Mouse (Mus musculus): ENCODE data around the gene Acss2.
"Not testable (repeated sequence)": the region's sequence is repeated elsewhere in the genome, so short reads cannot be mapped to it uniquely, and the experiment has no call there.

Acss2 gene

GRCm38 (mm10) chr2:155592137-155592853, 74.5 kb downstream of the Acss2 start, which contains the start of gene Gss:
Gene Gss, minus strand, starts transcription at chr2:155592810.
- no peaks in the 10 kb centered on the region for H3K27me3 ChIP-seq (ENCODE audit: control insufficient read depth, insufficient read depth, low read length, poor library complexity, severe bottlenecking)
- DNase-seq (ENCODE audit: low read depth, low spot score): peak; percentile 93

GRCm38 (mm10) chr2:155592854-155593283, 75.1 kb downstream of the Acss2 start:
- Histone ChIP-seq H3K36me3 (ENCODE audit: control insufficient read depth, insufficient read depth, low read length, poor library complexity, severe bottlenecking) (no peaks in the 10 kb centered on the region), H3K27me3 (ENCODE audit: control insufficient read depth, insufficient read depth, low read length, poor library complexity, severe bottlenecking) (no peaks in the 10 kb centered on the region)
- DNase-seq (ENCODE audit: low read depth, low spot score): no peak

More at GRCm38 (mm10) chr2:155592137-155592853, 74.5 kb downstream of the Acss2 start, which contains the start of gene Gss:
- no peaks in the 10 kb centered on the region for H3K36me3 ChIP-seq (ENCODE audit: control insufficient read depth, insufficient read depth, low read length, poor library complexity, severe bottlenecking)

GRCm38 (mm10) chr2:155595516-155595915, 77.8 kb downstream of the Acss2 start:
- Histone ChIP-seq H3K27me3 (ENCODE audit: control insufficient read depth, insufficient read depth, low read length, poor library complexity, severe bottlenecking) (no peaks in the 10 kb centered on the region), H3K36me3 (ENCODE audit: control insufficient read depth, insufficient read depth, low read length, poor library complexity, severe bottlenecking) (no peaks in the 10 kb centered on the region)
- DNase-seq (ENCODE audit: low read depth, low spot score): no peak

GRCm38 (mm10) chr2:155603707-155604106, 86.0 kb downstream of the Acss2 start:
- Histone ChIP-seq H3K36me3 (ENCODE audit: control insufficient read depth, insufficient read depth, low read length, poor library complexity, severe bottlenecking) (no peaks in the 10 kb centered on the region), H3K27me3 (ENCODE audit: control insufficient read depth, insufficient read depth, low read length, poor library complexity, severe bottlenecking) (no peaks in the 10 kb centered on the region)
- no peak for DNase-seq (ENCODE audit: low read depth, low spot score)

GRCm38 (mm10) chr2:155604560-155605235, 87.0 kb downstream of the Acss2 start:
- DNase-seq (ENCODE audit: low read depth, low spot score): no peak

GRCm38 (mm10) chr2:155605236-155605589, 87.5 kb downstream of the Acss2 start:
- H3K36me3 ChIP-seq (ENCODE audit: control insufficient read depth, insufficient read depth, low read length, poor library complexity, severe bottlenecking); DNase-seq (ENCODE audit: low read depth, low spot score); H3K27me3 ChIP-seq (ENCODE audit: control insufficient read depth, insufficient read depth, low read length, poor library complexity, severe bottlenecking): not testable (repeated sequence)

More at GRCm38 (mm10) chr2:155604560-155605235, 87.0 kb downstream of the Acss2 start:
- H3K27me3 ChIP-seq (ENCODE audit: control insufficient read depth, insufficient read depth, low read length, poor library complexity, severe bottlenecking): no peaks in the 10 kb centered on the region
- no peaks in the 10 kb centered on the region for H3K36me3 ChIP-seq (ENCODE audit: control insufficient read depth, insufficient read depth, low read length, poor library complexity, severe bottlenecking)

GRCm38 (mm10) chr2:155606360-155606759, 88.6 kb downstream of the Acss2 start:
- no peaks in the 10 kb centered on the region for H3K27me3 ChIP-seq (ENCODE audit: control insufficient read depth, insufficient read depth, low read length, poor library complexity, severe bottlenecking)
- no peaks in the 10 kb centered on the region for H3K36me3 ChIP-seq (ENCODE audit: control insufficient read depth, insufficient read depth, low read length, poor library complexity, severe bottlenecking)
- no peak for DNase-seq (ENCODE audit: low read depth, low spot score)

GRCm38 (mm10) chr2:155610978-155611377, 93.2 kb downstream of the Acss2 start, which contains the start of gene Myh7b:
Gene Myh7b, plus strand, starts transcription at chr2:155611212.
- Histone ChIP-seq H3K27me3 (ENCODE audit: control insufficient read depth, insufficient read depth, low read length, poor library complexity, severe bottlenecking) (no peaks in the 10 kb centered on the region), H3K36me3 (ENCODE audit: control insufficient read depth, insufficient read depth, low read length, poor library complexity, severe bottlenecking) (no peaks in the 10 kb centered on the region)
- DNase-seq (ENCODE audit: low read depth, low spot score): no peak

- DNase-seq (ENCODE audit: low read depth, low spot score): no peak
- Histone ChIP-seq H3K27me3 (ENCODE audit: control insufficient read depth, insufficient read depth, low read length, poor library complexity, severe bottlenecking) (no peaks in the 10 kb centered on the region), H3K36me3 (ENCODE audit: control insufficient read depth, insufficient read depth, low read length, poor library complexity, severe bottlenecking) (no peaks in the 10 kb centered on the region)
These were observed 94.2 kb downstream of the Acss2 start for GRCm38 (mm10) chr2:155611834-155612550.

- Histone ChIP-seq H3K27me3 (ENCODE audit: control insufficient read depth, insufficient read depth, low read length, poor library complexity, severe bottlenecking) (no peaks in the 10 kb centered on the region), H3K36me3 (ENCODE audit: control insufficient read depth, insufficient read depth, low read length, poor library complexity, severe bottlenecking) (no peaks in the 10 kb centered on the region)
- DNase-seq (ENCODE audit: low read depth, low spot score): peak; percentile 67
These were observed 95.6 kb downstream of the Acss2 start for GRCm38 (mm10) chr2:155613326-155613755.

GRCm38 (mm10) chr2:155613953-155614352, 96.2 kb downstream of the Acss2 start:
- Histone ChIP-seq H3K27me3 (ENCODE audit: control insufficient read depth, insufficient read depth, low read length, poor library complexity, severe bottlenecking) (no peaks in the 10 kb centered on the region), H3K36me3 (ENCODE audit: control insufficient read depth, insufficient read depth, low read length, poor library complexity, severe bottlenecking) (no peaks in the 10 kb centered on the region)
- no peak for DNase-seq (ENCODE audit: low read depth, low spot score)

- DNase-seq (ENCODE audit: low read depth, low spot score): no peak
- Histone ChIP-seq H3K36me3 (ENCODE audit: control insufficient read depth, insufficient read depth, low read length, poor library complexity, severe bottlenecking) (no peaks in the 10 kb centered on the region), H3K27me3 (ENCODE audit: control insufficient read depth, insufficient read depth, low read length, poor library complexity, severe bottlenecking) (no peaks in the 10 kb centered on the region)
These were observed 99.2 kb downstream of the Acss2 start for GRCm38 (mm10) chr2:155616971-155617370.

GRCm38 (mm10) chr2:155619817-155620216, 102.1 kb downstream of the Acss2 start:
- H3K27me3 ChIP-seq (ENCODE audit: control insufficient read depth, insufficient read depth, low read length, poor library complexity, severe bottlenecking): no peaks in the 10 kb centered on the region
- no peaks in the 10 kb centered on the region for H3K36me3 ChIP-seq (ENCODE audit: control insufficient read depth, insufficient read depth, low read length, poor library complexity, severe bottlenecking)
- peak; percentile 81 for DNase-seq (ENCODE audit: low read depth, low spot score)

- DNase-seq (ENCODE audit: low read depth, low spot score): no peak
- Histone ChIP-seq H3K27me3 (ENCODE audit: control insufficient read depth, insufficient read depth, low read length, poor library complexity, severe bottlenecking) (no peaks in the 10 kb centered on the region), H3K36me3 (ENCODE audit: control insufficient read depth, insufficient read depth, low read length, poor library complexity, severe bottlenecking) (no peaks in the 10 kb centered on the region)
These were observed 104.9 kb downstream of the Acss2 start for GRCm38 (mm10) chr2:155622606-155623005.

- no peaks in the 10 kb centered on the region for H3K27me3 ChIP-seq (ENCODE audit: control insufficient read depth, insufficient read depth, low read length, poor library complexity, severe bottlenecking)
These were observed 106.2 kb downstream of the Acss2 start for GRCm38 (mm10) chr2:155623996-155624395.

More at GRCm38 (mm10) chr2:155623996-155624395, 106.2 kb downstream of the Acss2 start:
- DNase-seq (ENCODE audit: low read depth, low spot score): no peak
- no peaks in the 10 kb centered on the region for H3K36me3 ChIP-seq (ENCODE audit: control insufficient read depth, insufficient read depth, low read length, poor library complexity, severe bottlenecking)

Data from splenic B cell, adult 2 months (primary cell).